Mouse (Mus musculus) adrenal gland, postnatal 36 days (tissue): ENCODE results near the gene Piwil4. TPM values are rescaled to one million over a fixed set of nuclear protein-coding genes. Genes with fewer than 3 reads are reported as not detected.
"Not testable (repeated sequence)": the region's sequence is repeated elsewhere in the genome, so short reads cannot be mapped to it uniquely, and the experiment has no call there.

Source experiments
- DNase-seq, 2 experiments: peaks; one replicate each; pipeline ENCODE4 v3.0.0; 2021; ENCODE audit warnings: mixed read lengths in 1 of 2
- total RNA-seq, 2 experiments: library from RNA; stranded (reverse); gene quantifications; 2 replicates each; pipeline ENCODE4 v1.2.3; 2021

Gene Piwil4
- total RNA-seq, 2 experiments from 2014 or later = 0.20 TPM; not detected in 1

DNA sequence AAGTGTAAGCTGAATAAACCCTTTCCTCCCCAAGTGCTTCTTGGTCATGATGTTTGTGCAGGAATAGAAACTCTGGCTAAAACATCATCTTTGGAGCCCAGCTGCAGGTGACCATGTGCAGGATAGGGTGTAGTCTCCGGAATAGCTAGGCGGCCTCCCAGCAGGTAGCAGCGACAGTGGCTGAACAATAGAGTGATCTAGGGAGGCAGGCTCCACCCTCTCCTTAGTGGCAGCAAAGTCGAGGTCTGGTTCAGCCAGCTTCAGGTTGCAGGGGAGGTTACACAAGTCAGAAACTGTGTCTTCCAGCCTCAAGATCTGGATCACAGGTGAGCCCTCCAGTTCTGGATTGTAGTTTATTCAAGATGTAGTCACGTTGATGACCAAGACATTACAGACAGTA lies 68.6 kb downstream of the Piwil4 start:
- not testable (repeated sequence) for DNase-seq

DNA sequence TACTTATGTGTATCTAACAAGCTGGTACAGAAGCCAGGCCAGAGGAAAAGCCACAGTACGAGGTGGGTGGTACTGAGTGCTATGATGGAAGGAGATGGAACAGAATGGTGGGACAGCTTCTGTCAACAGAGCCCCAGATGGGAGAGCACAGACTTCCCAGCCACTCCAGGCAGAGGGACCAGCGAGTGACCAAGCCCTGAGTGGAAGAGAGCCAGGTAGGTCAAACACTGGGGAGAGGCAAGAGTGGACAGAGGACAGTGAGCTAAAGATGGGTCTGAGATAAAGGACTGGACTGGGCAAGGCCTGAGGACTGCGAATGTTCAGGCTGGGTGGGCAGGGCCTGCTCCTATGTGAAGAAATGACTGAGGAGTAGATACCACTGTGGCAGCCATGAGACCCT lies 72.2 kb downstream of the Piwil4 start:
- no peak for DNase-seq

DNA sequence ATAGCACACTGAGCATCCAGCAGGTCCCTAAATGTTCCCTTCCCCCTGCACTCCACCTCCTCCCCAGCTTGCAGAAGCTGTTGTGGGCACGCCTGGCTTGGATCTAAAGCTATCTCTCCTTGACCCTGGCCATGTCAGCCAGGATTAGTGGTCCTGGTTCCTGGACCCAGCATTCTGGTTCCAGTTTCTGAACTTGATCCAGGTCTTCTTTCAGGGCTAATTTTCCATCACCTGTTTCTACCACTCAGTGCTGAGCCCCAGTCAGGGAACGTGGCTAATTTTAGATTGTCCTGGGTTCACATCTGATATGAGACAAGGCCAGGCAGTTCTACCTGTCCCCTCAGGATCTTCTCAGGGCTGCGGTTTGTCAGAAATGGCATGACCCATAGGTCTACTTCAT lies 74.5 kb downstream of the Piwil4 start:
- DNase-seq = no peak

DNA sequence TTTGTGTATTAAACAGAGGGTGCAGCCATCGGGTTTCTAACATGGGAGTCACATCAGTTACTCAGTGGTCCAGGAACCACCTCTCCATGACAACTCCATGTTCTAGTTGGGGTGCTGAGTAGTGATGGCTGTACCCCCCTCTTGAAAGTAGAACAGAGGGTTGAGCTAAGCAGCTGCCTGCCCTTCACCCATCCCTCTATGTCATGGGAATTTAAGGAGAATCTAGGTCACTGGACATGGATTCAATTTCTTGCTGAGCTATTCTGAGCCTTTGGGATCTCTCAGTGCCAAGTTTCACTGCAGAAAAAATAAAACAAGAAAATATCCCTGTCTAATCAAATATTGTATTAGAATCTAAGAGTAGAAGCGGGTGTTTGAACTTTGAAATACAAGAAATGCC lies 76.9 kb downstream of the Piwil4 start:
- no peak for DNase-seq

DNA sequence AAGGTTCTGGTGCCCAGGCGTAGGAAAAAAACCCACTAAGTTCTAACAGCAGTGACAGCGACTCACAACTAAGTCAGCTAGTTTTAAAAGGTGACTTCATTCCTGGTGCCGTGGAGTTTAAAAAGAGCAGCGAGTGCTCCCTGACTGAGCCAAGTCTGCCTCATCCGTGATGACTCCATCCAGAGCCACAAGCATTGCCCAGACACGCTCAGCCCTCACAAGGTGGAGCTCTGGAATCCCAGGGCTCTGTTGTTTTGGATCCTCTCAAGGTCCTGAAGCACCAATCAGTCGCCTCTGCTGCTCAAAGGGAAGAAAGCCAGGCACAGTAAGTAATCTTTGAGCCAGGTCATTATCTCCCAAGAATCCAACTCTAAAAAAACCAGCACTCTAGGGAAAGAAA lies 77.7 kb downstream of the Piwil4 start:
- DNase-seq = no peak

DNA sequence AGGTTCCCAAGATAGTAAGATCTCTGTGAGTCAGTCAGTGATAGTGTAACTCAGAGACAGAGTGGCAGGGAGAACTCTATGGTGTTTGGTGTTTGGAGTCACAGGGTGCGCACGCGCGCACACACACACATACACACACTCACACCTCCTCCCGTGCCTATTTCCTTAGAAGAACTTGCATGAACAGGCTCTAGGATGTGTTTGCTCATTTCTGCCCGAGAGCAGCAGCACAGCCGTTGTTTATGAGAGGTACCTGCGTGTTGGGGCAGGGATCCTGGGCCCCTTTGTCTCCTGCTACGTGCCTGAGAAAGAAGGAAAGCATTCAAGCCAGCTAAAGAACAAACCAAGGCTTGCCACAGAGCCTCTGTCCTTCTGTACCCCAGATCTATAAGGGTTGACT lies 78.4 kb downstream of the Piwil4 start:
- no peak for DNase-seq

DNA sequence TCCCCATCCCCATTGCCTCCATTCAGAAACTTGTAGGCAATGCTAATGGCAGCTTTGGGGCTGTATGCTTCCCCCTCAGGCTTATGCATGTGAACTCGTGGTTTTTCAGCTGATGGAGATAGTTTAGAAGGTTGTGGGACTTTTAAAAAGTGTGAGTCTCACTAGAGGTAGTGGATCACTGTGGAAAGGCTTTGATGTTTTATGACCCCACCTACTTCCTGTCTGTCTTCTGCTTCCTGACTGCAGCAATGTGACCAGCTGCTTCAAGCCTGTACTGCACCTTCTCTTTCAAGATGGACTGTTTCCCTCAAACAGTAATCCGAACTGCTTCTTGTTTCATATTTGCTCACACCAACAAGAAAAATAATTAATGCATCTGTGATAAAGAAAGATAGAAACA lies 82.6 kb downstream of the Piwil4 start:
- DNase-seq = no peak

DNA sequence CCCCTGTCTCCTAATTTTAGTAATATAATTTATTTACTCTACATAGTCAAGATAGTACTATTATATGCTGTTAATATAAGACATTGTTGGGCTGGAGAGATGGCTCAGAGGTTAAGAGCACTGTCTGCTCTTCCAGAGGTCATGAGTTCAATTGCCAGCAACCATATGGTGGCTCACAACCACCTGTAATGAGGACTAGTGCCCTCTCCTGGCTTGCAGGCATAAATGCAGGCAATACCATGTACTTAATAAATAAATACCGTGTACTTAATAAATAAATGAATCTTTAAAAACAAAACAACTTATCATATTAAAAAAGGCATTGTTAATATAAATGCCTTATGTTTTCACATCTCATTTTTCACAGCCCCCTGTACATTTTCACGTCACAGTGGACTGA lies 86.5 kb downstream of the Piwil4 start:
- no peak for DNase-seq

DNA sequence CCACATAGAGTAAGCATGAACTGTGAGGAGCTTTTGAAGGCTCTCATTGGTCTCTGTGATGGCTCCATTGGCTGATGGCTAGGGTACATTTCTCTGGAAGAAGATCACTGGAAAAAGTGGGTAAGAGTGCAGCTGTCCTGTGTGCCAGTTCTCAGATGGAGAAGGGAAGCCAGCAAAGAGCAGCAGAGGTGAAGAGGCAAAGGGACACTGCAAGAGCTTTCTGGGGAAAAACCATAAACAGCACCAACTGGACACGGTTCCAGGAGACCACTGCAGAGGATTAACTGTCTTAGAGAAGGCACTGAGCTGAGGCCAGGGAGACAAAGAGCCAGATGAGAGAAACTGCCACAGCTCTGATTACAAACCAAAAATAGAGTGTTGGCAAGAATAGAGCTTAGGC lies 87.8 kb downstream of the Piwil4 start:
- no peak for DNase-seq

DNA sequence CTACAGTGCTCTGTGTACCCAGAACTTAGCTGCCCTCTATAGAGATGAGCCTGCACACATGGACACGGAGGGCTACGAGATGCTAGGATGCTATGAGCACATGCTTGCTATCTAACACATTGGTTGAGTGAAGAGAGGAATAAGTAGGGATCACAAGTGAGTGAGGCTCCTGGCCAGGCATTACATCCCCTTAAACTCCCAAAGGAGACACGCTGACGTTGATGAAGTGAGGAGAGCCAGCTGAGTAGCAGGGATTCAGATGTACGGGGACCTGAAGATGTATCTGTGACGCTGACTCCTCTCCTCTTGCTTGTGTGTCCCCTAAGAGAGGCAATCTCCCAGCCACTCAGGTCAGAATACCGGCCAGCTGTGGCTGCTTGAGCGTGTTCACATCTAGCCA lies 92.7 kb downstream of the Piwil4 start:
- no peak for DNase-seq

DNA sequence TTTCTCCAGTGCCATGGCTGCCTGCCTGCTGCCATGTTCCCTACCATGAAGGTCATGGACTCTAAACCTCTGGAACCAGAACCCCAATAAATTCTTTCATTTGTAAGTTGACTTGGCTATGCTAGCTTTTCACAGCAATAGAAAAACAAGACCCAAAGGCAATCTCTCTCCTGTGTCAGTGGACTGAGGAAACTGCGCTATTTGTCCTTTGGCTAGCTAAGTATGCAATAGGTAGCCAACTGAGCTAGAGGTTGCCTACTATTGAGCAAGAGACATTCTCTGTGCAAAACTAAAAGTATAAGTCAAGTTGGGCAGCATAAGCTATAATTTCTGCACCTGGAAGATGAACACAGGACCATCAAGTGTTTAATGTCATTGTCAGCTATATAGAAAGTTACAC lies 93.9 kb downstream of the Piwil4 start:
- no peak for DNase-seq

Other genes with a start within 250 kb of the Piwil4 start
- under 1 TPM; 0.23 to 0.53 TPM for gene Kdm4d, start 240.3 kb downstream of the Piwil4 start, total RNA-seq
- 100 to 1,000 TPM; 110 to 143 TPM for gene Cwc15, start 240.1 kb downstream of the Piwil4 start, total RNA-seq
- gene Amotl1, start 95.7 kb downstream of the Piwil4 start, total RNA-seq = 10 to 100 TPM; 33.0 to 51.6 TPM
- 1 to 10 TPM; 1.2 TPM for gene Fut4, start 11.7 kb upstream of the Piwil4 start, total RNA-seq
- not detected for gene 1700012B09Rik, start 30.3 kb upstream of the Piwil4 start, total RNA-seq
- 10 to 100 TPM; 18.4 to 21.5 TPM for gene Mre11a, start 43.9 kb upstream of the Piwil4 start, total RNA-seq
- 10 to 100 TPM; 12.2 to 16.0 TPM for gene Ankrd49, start 44.1 kb upstream of the Piwil4 start, total RNA-seq
- not detected for gene Gpr83, start 119.5 kb upstream of the Piwil4 start, total RNA-seq
- not detected for gene Izumo1r, start 163.2 kb upstream of the Piwil4 start, total RNA-seq